Mouse (Mus musculus) adrenal gland, adult (tissue): ENCODE data around the gene 4930563M21Rik.
"Not testable (repeated sequence)": the region's sequence is repeated elsewhere in the genome, so short reads cannot be mapped to it uniquely, and the experiment has no call there.

Experiments
- DNase-seq, 2 experiments: peaks; one replicate each; pipeline ENCODE4 v3.0.0; 2022 to 2023; ENCODE audit warnings: low spot score in 1 of 2; ENCODE audit not compliant: inconsistent age in 2 of 2

4930563M21Rik gene

DNA sequence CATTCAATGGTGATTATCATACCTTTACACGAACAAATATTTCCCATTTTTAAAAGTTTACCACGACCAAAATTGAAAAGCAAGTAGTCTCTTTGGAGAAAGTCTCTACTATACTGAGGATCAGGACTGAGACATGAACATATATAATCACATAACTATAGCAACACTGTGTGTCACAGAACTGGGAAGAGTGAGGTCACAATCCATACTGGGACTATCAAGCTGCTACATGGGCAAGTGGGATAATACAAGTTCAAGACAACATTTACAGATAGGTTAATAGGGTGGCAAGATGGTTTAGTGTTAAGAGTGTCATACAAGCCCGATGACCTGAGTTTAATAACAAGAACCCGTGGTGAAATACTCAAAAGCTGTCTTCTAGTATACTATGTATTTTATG lies at the start of gene 4930563M21Rik:
4930563M21Rik (minus strand) TSS at position 101 of the 400 bp plus-strand sequence.
- DNase-seq = no peak

DNA sequence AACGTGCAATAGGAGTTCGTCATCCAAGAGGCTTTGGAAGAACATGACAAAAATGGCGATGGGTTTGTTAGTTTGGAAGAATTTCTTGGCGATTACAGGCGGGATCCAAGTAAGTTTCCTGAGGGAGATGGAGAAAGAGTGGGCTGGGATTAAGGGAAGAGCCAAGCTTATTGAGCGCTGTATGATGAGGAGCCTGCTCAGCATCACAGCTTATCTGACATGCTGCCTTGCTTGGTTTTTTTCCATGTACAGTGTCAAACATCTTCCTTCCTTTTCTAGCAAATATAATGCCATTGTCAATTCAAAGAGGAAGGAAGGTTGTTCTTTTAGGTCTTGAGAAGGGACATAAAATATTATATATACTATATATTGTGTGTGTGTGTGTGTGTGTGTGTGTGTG lies 45.8 kb upstream of the 4930563M21Rik start:
- DNase-seq = no peak

DNA sequence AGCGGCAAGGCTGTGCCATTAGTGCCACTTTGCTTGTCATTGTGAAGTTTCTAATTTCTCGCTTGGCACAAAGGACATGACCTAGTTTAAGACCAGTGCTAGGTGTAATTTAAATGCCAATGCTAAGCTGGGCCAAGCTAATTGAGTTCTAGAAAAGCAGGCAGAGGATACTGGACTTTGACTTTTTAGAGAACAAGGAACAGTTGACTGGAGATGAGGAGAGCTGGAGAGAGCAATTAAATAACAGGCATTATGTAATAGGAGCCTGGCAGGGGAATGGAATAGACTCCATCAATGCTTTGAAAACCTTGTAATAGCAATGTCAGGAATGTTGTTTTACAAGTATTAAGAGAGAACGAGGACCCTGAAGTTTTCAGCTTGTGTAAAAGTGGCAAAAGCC lies 43.4 kb upstream of the 4930563M21Rik start:
- DNase-seq = no peak

DNA sequence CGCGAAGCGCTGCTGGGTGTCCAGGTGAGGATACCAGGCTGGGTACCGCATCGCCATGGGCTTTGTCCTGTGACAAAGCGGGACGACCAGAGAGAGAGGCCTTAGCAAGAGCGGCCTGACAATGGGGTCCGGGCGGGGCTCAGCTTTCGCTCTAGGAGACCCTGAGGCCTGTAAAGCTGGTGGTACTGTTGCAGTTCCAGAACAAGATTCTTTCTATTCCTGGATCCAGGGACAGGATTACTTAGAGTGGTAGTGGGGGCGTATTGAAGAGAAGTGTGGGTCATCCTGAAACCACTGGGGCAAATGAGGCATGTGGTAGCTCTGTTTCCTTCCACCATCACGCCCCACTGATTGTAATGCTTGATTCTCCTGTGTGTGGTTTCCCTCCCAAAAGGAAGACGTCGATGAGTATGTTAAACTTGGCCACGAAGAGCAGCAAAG lies 31.9 kb upstream of the 4930563M21Rik start:
- DNase-seq = no peak

DNA sequence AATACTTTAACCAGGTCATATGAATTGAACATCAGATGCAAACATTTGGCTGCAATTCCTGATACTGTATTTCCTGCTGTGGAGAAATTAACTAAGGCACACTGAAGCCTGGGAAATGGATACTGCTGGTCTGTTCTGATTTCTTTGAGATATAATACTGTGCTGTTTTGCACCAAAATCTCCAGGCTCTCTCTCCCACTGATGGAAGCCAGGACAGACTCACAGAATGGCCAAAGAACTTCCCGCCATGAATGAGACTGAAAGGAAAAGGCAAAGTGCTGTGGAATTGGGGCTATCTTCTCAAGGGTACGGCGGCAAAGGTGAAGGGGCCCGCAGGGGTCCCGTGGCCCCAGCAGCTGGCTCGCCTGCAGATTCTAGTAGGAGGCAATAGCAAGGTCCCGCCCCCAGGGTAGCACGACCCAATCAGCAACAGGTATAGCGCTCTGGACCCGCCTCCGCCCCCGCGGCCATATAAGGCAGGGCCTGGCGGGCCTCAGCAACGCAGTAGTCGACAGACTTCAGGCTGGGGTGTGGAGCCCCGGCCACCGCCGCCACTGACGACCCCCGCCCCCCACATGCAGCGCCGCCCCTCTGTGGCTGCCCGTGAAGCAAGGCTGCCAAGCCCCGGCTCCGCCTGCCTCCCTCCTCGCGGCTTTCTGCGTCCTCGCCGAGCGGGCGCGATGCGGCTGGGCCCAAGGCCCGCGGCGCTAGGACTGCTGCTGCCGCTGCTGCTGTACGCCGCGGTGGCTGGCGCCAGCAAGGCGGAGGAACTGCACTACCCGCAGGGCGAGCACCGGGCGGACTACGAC lies 31.2 kb upstream of the 4930563M21Rik start, which contains the start of gene Rcn2:
Rcn2 (plus strand) TSS at position 474 of the 809 bp plus-strand sequence.
- peak; percentile 95 to 99 for DNase-seq

DNA sequence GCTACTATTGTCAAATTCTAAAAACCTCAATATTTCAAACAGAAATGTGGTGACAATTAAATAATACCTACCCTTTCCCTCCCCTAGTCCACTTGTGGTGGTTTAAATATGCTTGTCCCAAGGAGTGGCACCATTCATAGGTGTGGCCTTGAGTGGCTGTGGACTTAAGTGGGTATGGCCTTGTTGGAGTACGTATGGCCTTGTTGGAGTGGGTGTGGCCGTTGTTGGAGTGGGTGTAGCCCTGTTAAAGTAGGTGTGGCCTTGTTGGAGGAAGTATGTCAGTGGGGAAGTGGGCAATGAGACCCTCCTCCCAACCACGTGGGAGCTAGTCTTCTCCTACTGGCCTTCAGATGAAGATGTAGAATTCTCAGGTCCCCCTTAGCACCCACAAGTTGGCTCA lies 21.9 kb upstream of the 4930563M21Rik start:
- no peak for DNase-seq

DNA sequence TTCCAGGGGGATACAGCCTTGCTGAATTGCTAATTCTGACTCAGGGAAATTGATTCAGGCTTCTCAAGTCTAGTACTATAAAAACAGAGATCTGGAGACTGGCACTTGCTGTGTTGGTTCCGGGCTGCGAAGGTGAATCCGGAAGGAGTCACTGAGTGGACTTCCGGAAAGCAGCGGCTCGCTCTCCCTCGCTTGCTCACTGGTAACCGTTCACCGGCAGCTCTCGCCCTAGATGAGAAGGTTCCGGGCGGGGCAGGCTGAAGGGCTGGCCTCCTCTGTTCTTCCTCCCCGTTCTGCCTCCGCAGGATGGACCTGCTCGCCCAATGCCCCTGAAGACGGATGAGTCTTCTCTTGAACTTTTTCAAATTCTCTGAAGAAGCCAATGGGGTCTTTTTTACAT lies 16.9 kb upstream of the 4930563M21Rik start:
- no peak for DNase-seq

DNA sequence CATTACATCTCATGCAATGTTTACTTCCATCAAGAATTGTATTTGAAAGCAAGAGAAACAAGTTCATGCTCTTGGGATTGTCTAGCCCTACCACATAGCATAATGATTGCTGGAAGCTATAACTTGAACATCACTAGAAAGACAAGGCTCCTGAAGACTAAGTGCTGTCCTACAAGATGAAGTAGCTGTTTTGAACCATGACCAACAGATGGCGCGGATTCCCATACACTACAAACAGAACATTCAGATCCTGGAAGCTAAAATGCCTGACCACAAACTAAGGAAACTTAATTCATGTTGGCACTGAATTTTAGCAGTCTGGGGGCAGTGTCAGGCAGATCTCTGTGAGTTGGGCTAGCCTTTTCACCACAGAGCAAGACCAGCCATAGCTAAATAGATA lies 14.4 kb upstream of the 4930563M21Rik start:
- DNase-seq = peak in 1 of 2 experiments; percentile 32

DNA sequence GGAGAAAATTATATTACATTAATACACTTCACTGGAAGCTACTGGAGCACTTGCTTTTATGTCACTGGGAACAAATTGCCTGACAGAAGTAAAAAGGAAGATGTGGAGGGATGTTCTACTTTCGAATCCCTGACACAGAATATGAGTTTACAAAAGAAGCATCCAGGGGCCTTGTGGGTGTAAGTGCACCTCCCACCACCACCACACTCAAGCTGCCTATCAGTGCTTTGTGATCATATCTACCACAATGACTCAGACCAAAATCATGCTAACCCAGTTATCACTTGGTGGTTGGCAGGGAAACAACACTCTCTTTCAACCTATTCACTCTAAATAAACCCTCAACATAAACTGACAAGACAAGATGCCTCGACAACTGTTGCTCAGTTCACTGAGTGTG lies 5.7 kb downstream of the 4930563M21Rik start:
- DNase-seq = not testable (repeated sequence)

DNA sequence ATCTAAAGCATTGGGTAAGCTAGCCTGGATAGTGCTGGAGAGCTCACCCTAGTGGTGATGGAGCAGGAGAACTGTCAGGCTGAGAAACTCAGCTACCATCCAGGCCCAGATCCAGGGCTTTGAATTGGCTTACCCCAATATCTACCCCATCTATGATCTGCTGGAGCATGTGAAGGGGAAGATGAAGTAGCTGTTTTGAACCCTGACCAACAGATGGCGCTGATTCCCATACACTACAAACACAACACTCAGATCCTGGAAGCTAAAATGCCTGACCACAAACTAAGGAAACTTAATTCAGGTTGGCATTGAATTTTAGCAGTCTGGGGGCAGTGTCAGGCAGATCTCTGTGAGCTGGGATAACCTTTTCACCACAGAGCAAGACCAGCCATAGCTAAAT lies 63.5 kb downstream of the 4930563M21Rik start:
- peak; percentile 19 to 64 for DNase-seq

DNA sequence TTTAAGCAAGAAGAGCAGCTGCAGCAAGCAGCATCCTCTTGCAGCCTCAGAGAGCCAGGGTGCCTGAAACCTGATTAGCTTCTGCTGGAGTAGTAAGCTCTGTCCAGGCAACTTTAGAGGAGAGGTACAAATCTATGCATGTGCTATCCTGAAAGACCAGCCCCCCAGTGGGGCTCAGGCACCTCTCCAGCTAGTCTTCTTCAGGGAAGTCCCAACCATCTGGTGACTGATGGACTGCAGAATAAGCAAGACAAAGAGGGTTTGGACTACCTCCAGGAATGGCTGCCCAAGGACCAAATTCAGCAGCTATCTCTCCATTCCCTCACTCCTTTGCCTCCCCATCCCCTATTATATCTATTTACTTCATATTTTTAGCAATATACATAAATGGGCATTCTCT lies 69.0 kb downstream of the 4930563M21Rik start:
- no peak for DNase-seq

DNA sequence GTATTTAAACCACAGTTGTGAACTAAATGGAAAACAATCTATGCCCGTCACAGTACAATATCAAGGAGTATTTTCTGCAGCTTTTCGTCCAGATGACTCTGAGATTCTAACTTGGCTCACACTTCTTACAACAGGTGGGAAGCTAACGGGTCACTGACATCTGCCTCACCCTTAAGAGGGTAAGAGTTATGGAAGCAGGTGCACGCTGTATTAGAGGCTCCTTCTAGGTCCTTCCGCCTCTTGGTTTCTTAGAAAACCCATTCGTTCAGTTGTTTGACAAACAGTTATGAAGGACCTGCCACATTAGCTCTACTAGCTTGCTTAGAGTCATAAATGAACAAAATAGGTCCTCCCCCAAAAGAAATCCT lies 71.7 kb downstream of the 4930563M21Rik start:
- DNase-seq = no peak

DNA sequence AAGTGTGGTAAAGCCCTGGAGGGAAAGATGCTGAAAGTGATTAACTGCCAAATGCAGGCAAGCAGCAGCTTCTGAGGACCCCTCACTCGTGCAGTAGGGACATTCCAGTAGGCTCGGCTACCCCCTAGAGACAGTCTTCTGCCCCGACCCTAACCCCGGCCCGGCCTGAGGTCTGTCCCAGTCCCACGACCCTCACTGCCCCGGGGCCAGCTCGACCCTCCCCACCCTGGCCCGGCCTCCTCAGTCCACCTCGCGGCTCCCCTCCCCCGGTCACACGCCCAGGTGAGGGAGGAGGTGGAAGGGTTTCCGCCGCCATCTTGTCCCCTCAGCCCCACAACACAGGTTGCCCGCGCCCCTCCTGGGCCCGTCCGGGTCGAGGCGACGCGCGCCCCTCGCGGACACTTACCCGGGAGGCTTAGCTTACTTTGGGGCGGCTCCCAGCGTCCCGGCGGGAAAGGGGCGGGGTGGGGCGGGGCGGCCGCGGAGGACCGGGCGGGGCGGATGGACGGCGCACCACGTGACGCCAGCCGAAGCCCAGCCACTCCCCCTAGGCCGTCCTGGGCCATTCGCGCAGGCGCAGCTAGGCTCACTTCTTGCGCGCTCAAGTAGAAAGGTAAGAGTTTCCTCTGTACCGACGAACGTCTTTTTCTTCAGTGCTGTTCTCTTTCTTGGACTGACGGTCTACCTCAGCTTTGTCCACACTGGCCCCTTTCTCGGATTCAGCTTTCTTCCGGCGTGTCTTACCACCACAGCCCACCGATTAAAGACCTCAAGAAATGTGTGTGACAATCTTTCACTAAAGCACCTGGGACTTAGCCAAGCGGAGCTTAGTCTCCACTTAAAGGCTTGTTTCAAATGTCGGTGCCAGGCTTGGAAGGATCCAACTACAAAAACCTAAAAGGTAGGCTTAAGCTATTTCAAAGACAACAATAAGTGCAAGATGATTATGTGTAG lies 72.4 kb downstream of the 4930563M21Rik start, which contains the start of gene Scaper:
Scaper (minus strand) TSS at position 456 of the 954 bp plus-strand sequence.
- DNase-seq = peak; percentile 91 to 95

DNA sequence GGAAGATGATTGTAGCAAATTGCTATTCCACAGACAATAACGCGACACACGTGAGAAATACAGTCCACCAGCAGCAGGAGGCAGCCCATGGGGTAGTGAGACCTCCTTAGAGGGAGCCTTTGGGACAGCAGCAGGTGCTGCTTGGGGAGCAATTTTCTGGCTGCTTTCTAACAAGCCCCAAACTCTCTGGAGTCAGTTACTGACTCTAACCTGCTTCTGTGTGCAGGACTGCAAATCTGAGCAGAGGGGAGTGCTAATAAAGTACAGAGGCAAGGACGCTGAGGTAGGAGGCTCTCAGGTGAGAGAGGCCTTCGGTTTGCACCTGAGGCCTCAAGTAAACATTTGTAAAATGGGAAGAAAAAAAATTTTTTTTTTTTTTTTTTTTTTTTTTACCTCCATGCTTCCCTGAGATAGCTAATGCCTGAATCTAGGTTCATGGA lies 73.1 kb downstream of the 4930563M21Rik start:
- peak in 1 of 2 experiments; percentile 41 for DNase-seq

DNA sequence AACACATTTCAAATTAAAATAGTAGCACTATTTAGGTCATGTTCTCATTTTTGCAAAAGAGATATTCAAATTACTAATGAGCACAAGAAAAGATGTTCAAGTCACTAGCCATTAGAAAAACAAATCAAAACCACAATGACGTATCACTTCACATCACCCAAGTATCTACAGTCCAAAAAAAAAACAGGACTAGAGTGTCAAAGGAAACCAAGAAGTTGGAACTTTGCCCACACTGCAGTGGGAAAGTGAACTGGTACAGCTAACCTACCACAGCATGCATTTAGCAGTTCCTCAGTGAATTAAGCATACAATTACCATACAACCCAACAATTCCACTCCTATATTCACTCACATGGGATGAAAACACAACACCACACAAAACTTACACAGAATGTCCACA lies 77.9 kb downstream of the 4930563M21Rik start:
- DNase-seq = no peak

DNA sequence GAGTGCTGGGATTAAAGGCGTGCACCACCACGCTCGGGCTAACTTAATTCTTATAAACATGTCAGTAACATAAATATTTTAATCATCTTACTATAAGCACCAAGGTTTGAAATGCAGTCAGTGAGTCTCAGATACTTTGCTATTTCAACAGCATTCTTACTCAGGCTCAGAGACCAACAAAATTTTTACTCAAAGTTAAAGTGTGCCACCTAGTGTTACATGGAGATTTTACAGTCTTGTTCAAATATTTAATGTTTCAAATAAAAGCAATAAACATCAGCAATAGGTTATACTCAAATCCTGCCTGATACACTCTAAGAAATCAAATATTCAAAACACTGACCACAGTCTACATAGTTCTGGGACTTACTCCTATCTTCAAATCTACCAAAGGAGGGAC lies 91.8 kb downstream of the 4930563M21Rik start:
- peak in 1 of 2 experiments; percentile 66 for DNase-seq

DNA sequence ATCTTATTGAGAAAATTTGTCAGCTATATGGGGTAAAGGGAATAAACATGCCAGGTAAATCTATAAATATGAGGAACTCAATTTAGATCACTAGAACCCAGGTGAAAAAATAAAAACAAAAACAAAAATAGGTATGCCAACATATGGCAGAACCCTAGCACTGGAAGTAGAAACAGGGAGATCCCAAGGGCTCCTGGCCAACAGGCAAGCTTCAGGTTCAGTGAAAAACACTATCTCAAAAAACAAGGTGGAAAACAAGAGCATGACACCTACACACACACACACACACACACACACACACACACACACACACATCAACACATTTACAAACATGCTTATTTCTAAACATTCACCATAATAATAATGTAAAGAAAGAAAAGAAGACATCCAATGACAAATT lies 93.6 kb downstream of the 4930563M21Rik start:
- no peak for DNase-seq
